Mouse (Mus musculus): ENCODE data around the gene Bcl7c. TPM values are rescaled to one million over a fixed set of nuclear protein-coding genes. Genes with fewer than 3 reads are reported as not detected.
"Not testable (repeated sequence)": the region's sequence is repeated elsewhere in the genome, so short reads cannot be mapped to it uniquely, and the experiment has no call there.

Gene Bcl7c
- polyA plus RNA-seq, 1 experiment from 2014 or later: 55.5 TPM

GRCm38 (mm10) chr7:127746494-127747491 lies 38.1 kb upstream of the Bcl7c start:
- Histone ChIP-seq H3K9ac (ENCODE audit: low read length) (peak overlapping the region; percentile 92), H3K27ac (ENCODE audit: low read depth, low read length) (peak overlapping the region; percentile 89), H3K4me2 (ENCODE audit: low read depth) (peak overlapping the region; percentile 87), H3K4me1 (ENCODE audit: control insufficient read depth, insufficient read depth, low read length) (peaks cover 3% of the 10 kb centered on the region; the same call in 1 of the 2 replicates), H3K4me3 (ENCODE audit: low read depth, low read length) (peak overlapping the region; percentile 91), H3K9me3 (ENCODE audit: control insufficient read depth, low read length) (no peaks in the 10 kb centered on the region), H3K27me3 (ENCODE audit: control insufficient read depth, insufficient read depth, low read length) (no peaks in the 10 kb centered on the region), H3K36me3 (ENCODE audit: control insufficient read depth, insufficient read depth, low read length) (peaks cover 20% of the 10 kb centered on the region)
- ATAC-seq (ENCODE audit: insufficient read depth, low FRiP score, low TSS enrichment) (peak; percentile 20; the same call in 1 of the 2 replicates), DNase-seq (ENCODE audit: low spot score) (peak; percentile 62)
- WGBS: under 1% methylated on average over 48 of the region's 62 CpGs

GRCm38 (mm10) chr7:127745652-127746493 lies 37.1 kb upstream of the Bcl7c start:
- H3K4me2 ChIP-seq (ENCODE audit: low read depth): peak overlapping the region; percentile 87
- no peaks in the 10 kb centered on the region for H3K9me3 ChIP-seq (ENCODE audit: control insufficient read depth, low read length)
- peaks cover 3% of the 10 kb centered on the region; the same call in 1 of the 2 replicates for H3K4me1 ChIP-seq (ENCODE audit: control insufficient read depth, insufficient read depth, low read length)
- WGBS: under 1% methylated on average over 36 of the region's 39 CpGs
- peaks cover 16% of the 10 kb centered on the region for H3K36me3 ChIP-seq (ENCODE audit: control insufficient read depth, insufficient read depth, low read length)
- H3K27ac ChIP-seq (ENCODE audit: low read depth, low read length): peak overlapping the region; percentile 89
- DNase-seq (ENCODE audit: low spot score): peak; percentile 95
- H3K9ac ChIP-seq (ENCODE audit: low read length): peak overlapping the region; percentile 92
- H3K27me3 ChIP-seq (ENCODE audit: control insufficient read depth, insufficient read depth, low read length): no peaks in the 10 kb centered on the region
- peak; percentile 82 for ATAC-seq (ENCODE audit: insufficient read depth, low FRiP score, low TSS enrichment)
- H3K4me3 ChIP-seq (ENCODE audit: low read depth, low read length): peak overlapping the region; percentile 91

GRCm38 (mm10) chr7:127745251-127745651 lies 36.5 kb upstream of the Bcl7c start:
- peak overlapping the region; percentile 87 for H3K4me2 ChIP-seq (ENCODE audit: low read depth)
- peak overlapping the region; percentile 92 for H3K9ac ChIP-seq (ENCODE audit: low read length)
- no peaks in the 10 kb centered on the region for H3K27me3 ChIP-seq (ENCODE audit: control insufficient read depth, insufficient read depth, low read length)
- H3K36me3 ChIP-seq (ENCODE audit: control insufficient read depth, insufficient read depth, low read length): peaks cover 12% of the 10 kb centered on the region
- peak; percentile 94 for DNase-seq (ENCODE audit: low spot score)
- H3K4me1 ChIP-seq (ENCODE audit: control insufficient read depth, insufficient read depth, low read length): peaks cover 3% of the 10 kb centered on the region; the same call in 1 of the 2 replicates
- peak; percentile 87 for ATAC-seq (ENCODE audit: insufficient read depth, low FRiP score, low TSS enrichment)
- peak overlapping the region; percentile 91 for H3K4me3 ChIP-seq (ENCODE audit: low read depth, low read length)
- H3K27ac ChIP-seq (ENCODE audit: low read depth, low read length): peak overlapping the region; percentile 89
- H3K9me3 ChIP-seq (ENCODE audit: control insufficient read depth, low read length): no peaks in the 10 kb centered on the region
- WGBS: under 1% methylated on average over 19 of the region's 19 CpGs

- no peaks in the 10 kb centered on the region for H3K27me3 ChIP-seq (ENCODE audit: control insufficient read depth, insufficient read depth, low read length)
- H3K36me3 ChIP-seq (ENCODE audit: control insufficient read depth, insufficient read depth, low read length): peaks cover 4% of the 10 kb centered on the region
- peaks cover 3% of the 10 kb centered on the region; the same call in 1 of the 2 replicates for H3K4me1 ChIP-seq (ENCODE audit: control insufficient read depth, insufficient read depth, low read length)
- DNase-seq (ENCODE audit: low spot score) (peak; percentile 80), ATAC-seq (ENCODE audit: insufficient read depth, low FRiP score, low TSS enrichment) (no peak)
- H3K4me3 ChIP-seq (ENCODE audit: low read depth, low read length): peak within 1 kb of the TSS; percentile 91
- WGBS: 1% methylated on average over 26 of the region's 26 CpGs
- peak within 1 kb of the TSS; percentile 87 for H3K4me2 ChIP-seq (ENCODE audit: low read depth)
- H3K9me3 ChIP-seq (ENCODE audit: control insufficient read depth, low read length): no peaks in the 10 kb centered on the region
- peak within 1 kb of the TSS; percentile 92 for H3K9ac ChIP-seq (ENCODE audit: low read length)
- H3K27ac ChIP-seq (ENCODE audit: low read depth, low read length): peak within 1 kb of the TSS; percentile 89
Observed at GRCm38 (mm10) chr7:127744366-127745045, 35.8 kb upstream of the Bcl7c start, which contains the start of gene Fbxl19. Gene Fbxl19 (plus strand): TSS chr7:127744543.

GRCm38 (mm10) chr7:127732066-127732465 lies 23.3 kb upstream of the Bcl7c start, which contains the start of gene Ctf2:
Gene Ctf2 (minus strand): TSS chr7:127732166.
- not testable (repeated sequence) for H3K4me1 ChIP-seq (ENCODE audit: control insufficient read depth, insufficient read depth, low read length); H3K36me3 ChIP-seq (ENCODE audit: control insufficient read depth, insufficient read depth, low read length); H3K9me3 ChIP-seq (ENCODE audit: control insufficient read depth, low read length); H3K4me3 ChIP-seq (ENCODE audit: low read depth, low read length); H3K27ac ChIP-seq (ENCODE audit: low read depth, low read length); ATAC-seq (ENCODE audit: insufficient read depth, low FRiP score, low TSS enrichment); DNase-seq (ENCODE audit: low spot score); H3K27me3 ChIP-seq (ENCODE audit: control insufficient read depth, insufficient read depth, low read length); H3K4me2 ChIP-seq (ENCODE audit: low read depth); H3K9ac ChIP-seq (ENCODE audit: low read length)
- WGBS: no CpG with 5 or more reads among the region's 5 CpGs

- H3K36me3 ChIP-seq (ENCODE audit: control insufficient read depth, insufficient read depth, low read length): no peaks in the 10 kb centered on the region
- ATAC-seq (ENCODE audit: insufficient read depth, low FRiP score, low TSS enrichment): no peak
Observed at GRCm38 (mm10) chr7:127730170-127730569, 21.4 kb upstream of the Bcl7c start.

GRCm38 (mm10) chr7:127727898-127728297 lies 19.2 kb upstream of the Bcl7c start:
- Histone ChIP-seq H3K27me3 (ENCODE audit: control insufficient read depth, insufficient read depth, low read length) (no peaks in the 10 kb centered on the region), H3K4me2 (ENCODE audit: low read depth) (no peak overlapping the region), H3K4me1 (ENCODE audit: control insufficient read depth, insufficient read depth, low read length) (no peaks in the 10 kb centered on the region), H3K36me3 (ENCODE audit: control insufficient read depth, insufficient read depth, low read length) (no peaks in the 10 kb centered on the region), H3K9me3 (ENCODE audit: control insufficient read depth, low read length) (no peaks in the 10 kb centered on the region), H3K9ac (ENCODE audit: low read length) (no peak overlapping the region), H3K4me3 (ENCODE audit: low read depth, low read length) (no peak overlapping the region), H3K27ac (ENCODE audit: low read depth, low read length) (no peak overlapping the region)
- ATAC-seq (ENCODE audit: insufficient read depth, low FRiP score, low TSS enrichment) (no peak), DNase-seq (ENCODE audit: low spot score) (no peak)
- 86% methylated on average over 7 of the region's 7 CpGs for WGBS

More at GRCm38 (mm10) chr7:127730170-127730569, 21.4 kb upstream of the Bcl7c start:
- WGBS: 75% methylated on average over 4 of the region's 4 CpGs
- no peak overlapping the region for H3K9ac ChIP-seq (ENCODE audit: low read length)
- DNase-seq (ENCODE audit: low spot score): no peak
- H3K27ac ChIP-seq (ENCODE audit: low read depth, low read length): no peak overlapping the region
- H3K9me3 ChIP-seq (ENCODE audit: control insufficient read depth, low read length): no peaks in the 10 kb centered on the region
- H3K4me3 ChIP-seq (ENCODE audit: low read depth, low read length): no peak overlapping the region
- no peaks in the 10 kb centered on the region for H3K27me3 ChIP-seq (ENCODE audit: control insufficient read depth, insufficient read depth, low read length)
- H3K4me1 ChIP-seq (ENCODE audit: control insufficient read depth, insufficient read depth, low read length): no peaks in the 10 kb centered on the region
- H3K4me2 ChIP-seq (ENCODE audit: low read depth): no peak overlapping the region

GRCm38 (mm10) chr7:127725924-127726323 lies 17.2 kb upstream of the Bcl7c start:
- WGBS: 57% methylated on average over 6 of the region's 6 CpGs

More at GRCm38 (mm10) chr7:127725924-127726323, 17.2 kb upstream of the Bcl7c start:
- Histone ChIP-seq H3K9ac (ENCODE audit: low read length) (no peak overlapping the region), H3K4me1 (ENCODE audit: control insufficient read depth, insufficient read depth, low read length) (no peaks in the 10 kb centered on the region), H3K4me3 (ENCODE audit: low read depth, low read length) (no peak overlapping the region), H3K27me3 (ENCODE audit: control insufficient read depth, insufficient read depth, low read length) (no peaks in the 10 kb centered on the region), H3K9me3 (ENCODE audit: control insufficient read depth, low read length) (no peaks in the 10 kb centered on the region), H3K4me2 (ENCODE audit: low read depth) (no peak overlapping the region), H3K36me3 (ENCODE audit: control insufficient read depth, insufficient read depth, low read length) (no peaks in the 10 kb centered on the region), H3K27ac (ENCODE audit: low read depth, low read length) (no peak overlapping the region)
- ATAC-seq (ENCODE audit: insufficient read depth, low FRiP score, low TSS enrichment): no peak
- no peak for DNase-seq (ENCODE audit: low spot score)
